Mouse (Mus musculus) adrenal gland, adult 8-10 months (tissue): ENCODE measurements around the gene Dlst. TPM values are rescaled to one million over a fixed set of nuclear protein-coding genes. Genes with fewer than 3 reads are reported as not detected.

ENCODE experiments used
- DNase-seq: peaks from one replicate; pipeline ENCODE4 v3.0.0; 2022
- total RNA-seq, 4 experiments: library from RNA; stranded (reverse); gene quantifications; 2 replicates each; pipeline ENCODE4 v1.2.4; 2022

The Dlst gene
- total RNA-seq, 4 experiments from 2014 or later, result 226 to 318 (median 254) TPM

GRCm38 (mm10) chr12:85182898-85183297 lies 72.3 kb downstream of the Dlst start:
- DNase-seq, result no peak

- no peak for DNase-seq
Observed at GRCm38 (mm10) chr12:85184118-85184517, 73.5 kb downstream of the Dlst start.

Other genes with a start within 250 kb of the Dlst start
- 1 to 10 TPM; 1.6 to 7.3 (median 5.3) TPM for gene Ltbp2, start 234.3 kb upstream of the Dlst start, total RNA-seq
- gene Fcf1, start 139.9 kb upstream of the Dlst start, total RNA-seq, result 100 to 1,000 TPM in 1 of 4 experiments, 10 to 100 TPM in 3; 74.7 to 101 (median 92.7) TPM
- 10 to 100 TPM; 37.9 to 47.3 (median 42.6) TPM for gene Arel1, start 139.9 kb upstream of the Dlst start, total RNA-seq
- 10 to 100 TPM; 49.2 to 81.8 (median 54.0) TPM for gene Ylpm1, start 114.5 kb upstream of the Dlst start, total RNA-seq
- gene Prox2, start 74 bp upstream of the Dlst start, total RNA-seq, result 1 to 10 TPM; 3.0 to 7.9 (median 6.0) TPM
- gene Rps6kl1, start 40.4 kb downstream of the Dlst start, total RNA-seq, result 1 to 10 TPM; 1.0 to 2.3 (median 1.8) TPM
- 1 to 10 TPM; 2.4 to 5.9 (median 4.5) TPM for gene Pgf, start 67.0 kb downstream of the Dlst start, total RNA-seq
- gene Eif2b2, start 108.6 kb downstream of the Dlst start, total RNA-seq, result 100 to 1,000 TPM in 3 of 4 experiments, 10 to 100 TPM in 1; 91.5 to 111 (median 106) TPM
- 10 to 100 TPM; 12.1 to 23.4 (median 18.7) TPM for gene Mlh3, start 159.8 kb downstream of the Dlst start, total RNA-seq
- gene Acyp1, start 177.6 kb downstream of the Dlst start, total RNA-seq, result 10 to 100 TPM; 29.3 to 36.6 (median 32.8) TPM
- gene Zc2hc1c, start 177.8 kb downstream of the Dlst start, total RNA-seq, result 1 to 10 TPM; 2.5 to 4.3 (median 3.4) TPM
- gene Nek9, start 228.5 kb downstream of the Dlst start, total RNA-seq, result 100 to 1,000 TPM in 3 of 4 experiments, 10 to 100 TPM in 1; 96.5 to 138 (median 126) TPM